Mouse (Mus musculus): ENCODE data around the gene Naa25. TPM values are rescaled to one million over a fixed set of nuclear protein-coding genes. Genes with fewer than 3 reads are reported as not detected.

Gene Naa25
- polyA plus RNA-seq, 1 experiment from 2014 or later = 38.0 TPM

DNA sequence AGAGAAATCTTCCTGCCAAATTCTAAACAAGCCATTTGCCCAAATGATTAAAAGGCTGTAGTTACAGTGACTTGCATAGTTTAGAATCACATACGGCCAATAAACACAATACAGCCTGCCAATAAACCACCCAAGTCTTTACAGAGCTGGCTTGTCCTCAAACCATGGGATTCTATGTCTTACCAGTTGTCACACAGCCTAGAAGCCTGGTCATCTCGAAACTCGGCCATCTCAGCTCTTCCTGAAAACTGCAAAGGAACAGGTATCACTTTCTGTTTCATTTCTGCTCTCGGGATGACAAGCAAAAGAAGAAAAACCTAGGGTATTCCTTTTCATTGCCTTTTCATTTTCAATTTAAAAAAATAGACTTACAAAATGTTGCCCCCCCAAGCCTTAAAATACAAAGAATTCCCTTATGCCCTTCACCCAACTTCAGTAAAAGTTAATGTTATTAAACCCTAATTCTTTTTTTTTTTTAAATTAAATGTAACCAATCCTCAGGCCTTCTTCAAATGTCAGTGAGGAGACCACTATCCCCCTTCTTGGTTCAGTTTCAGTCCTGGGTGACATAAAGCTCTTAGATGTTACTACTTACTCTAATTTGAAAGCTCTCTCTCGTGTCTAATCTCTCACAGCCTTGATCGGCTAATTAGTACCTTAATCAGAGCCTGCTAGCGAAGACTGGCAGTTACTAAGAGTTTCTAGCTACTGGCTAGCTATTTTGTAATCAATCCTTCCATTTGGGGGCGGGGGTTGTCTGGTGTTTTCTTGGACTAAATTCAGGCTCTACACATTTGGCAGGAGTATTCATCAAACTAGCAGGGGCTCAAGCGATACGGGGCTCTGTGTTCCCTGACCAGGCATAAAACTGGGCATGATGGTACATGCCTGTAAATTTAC is 13.6 kb upstream of the Naa25 start:
- no peaks in the 10 kb centered on the region for H3K27me3 ChIP-seq
- H3K27ac ChIP-seq = no peak overlapping the region; the same call in 1 of the 2 replicates
- WGBS = 45% methylated on average over 10 of the region's 10 CpGs
- H3K9me3 ChIP-seq = no peaks in the 10 kb centered on the region
- peak overlapping the region; percentile 77 for H3K4me2 ChIP-seq
- peak overlapping the region; percentile 78 for H3K4me3 ChIP-seq
- no peak for ATAC-seq (ENCODE audit: borderline replicate concordance, extremely low read depth, low FRiP score, low TSS enrichment)
- peaks cover 23% of the 10 kb centered on the region for H3K36me3 ChIP-seq
- peaks cover 31% of the 10 kb centered on the region for H3K4me1 ChIP-seq
- peak overlapping the region; percentile 82 for H3K9ac ChIP-seq

DNA sequence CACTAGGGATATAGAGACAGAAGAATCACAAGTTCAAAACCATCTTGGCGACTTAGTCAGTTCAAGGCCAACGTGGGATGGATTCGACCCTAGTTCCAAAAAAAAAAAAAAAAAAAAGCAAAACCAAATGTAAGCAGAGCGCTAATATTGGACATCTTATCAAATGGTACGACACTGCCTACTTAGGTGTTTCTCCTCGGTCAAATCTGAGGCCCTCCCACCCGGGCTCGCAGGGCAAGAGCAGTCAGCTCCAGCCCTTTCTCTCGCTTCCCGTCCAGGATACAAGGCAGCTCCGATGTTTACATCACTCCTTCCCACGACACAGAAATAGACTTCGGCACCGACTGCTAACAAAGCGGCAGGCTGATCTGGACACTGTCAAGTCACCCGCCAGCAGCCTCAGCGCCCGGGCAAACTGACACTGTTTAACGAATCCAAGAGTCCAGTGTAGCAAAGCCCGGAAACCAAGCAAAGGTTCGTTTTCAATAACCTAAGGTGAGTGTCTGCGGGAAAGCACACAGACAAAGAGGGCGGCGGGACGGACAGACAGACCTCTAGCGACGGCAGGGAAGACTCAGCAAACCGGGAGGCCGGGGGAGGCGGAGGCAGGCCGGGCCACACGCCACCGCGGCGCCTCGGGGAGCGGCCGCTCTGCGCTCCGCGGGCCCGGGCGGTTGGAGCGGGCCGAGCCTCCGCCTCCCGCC is 12.8 kb upstream of the Naa25 start:
- H3K36me3 ChIP-seq = peaks cover 17% of the 10 kb centered on the region
- H3K27ac ChIP-seq = peak overlapping the region; percentile 90

DNA sequence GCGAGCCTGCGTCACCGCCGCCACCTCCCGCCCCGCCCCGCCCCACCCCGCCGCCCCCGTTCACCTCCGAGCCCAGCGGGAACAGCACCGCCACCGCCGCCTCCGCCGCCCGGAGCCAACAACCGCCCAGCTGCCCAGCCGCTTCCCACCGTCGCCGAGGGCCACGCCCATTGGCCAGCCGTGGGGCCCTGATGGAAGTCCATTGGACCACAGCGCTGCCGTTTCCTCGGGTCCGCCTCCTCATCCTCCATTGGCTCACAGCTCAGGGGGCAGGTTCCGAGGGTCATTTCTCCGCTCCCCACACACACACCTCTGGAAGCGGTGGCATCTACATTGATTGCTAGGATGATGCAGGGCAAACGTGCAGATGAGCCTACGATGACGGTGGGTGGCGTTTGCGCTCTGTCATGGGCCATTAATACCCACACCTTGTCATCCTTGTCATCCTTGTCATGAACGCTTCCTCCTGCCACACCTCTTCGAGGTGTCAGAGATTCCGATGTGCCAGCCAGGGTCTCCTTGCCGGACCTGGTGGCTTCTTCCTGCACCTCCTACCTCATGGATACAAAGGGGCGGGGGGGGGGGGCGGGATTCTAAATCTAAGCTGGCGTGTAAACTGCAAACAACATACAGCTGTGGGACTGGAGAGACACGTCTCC is 12.1 kb upstream of the Naa25 start, which contains the start of gene Trafd1:
Gene Trafd1, minus strand, starts transcription at position 172 of the 659 bp plus-strand sequence.
- WGBS = under 1% methylated on average over 31 of the region's 45 CpGs
- ATAC-seq (ENCODE audit: borderline replicate concordance, extremely low read depth, low FRiP score, low TSS enrichment) = peak; percentile 95
- H3K9ac ChIP-seq = peak within 1 kb of the TSS; percentile 82
- peak within 1 kb of the TSS; percentile 77 for H3K4me2 ChIP-seq
- peak within 1 kb of the TSS; percentile 90 for H3K27ac ChIP-seq
- peaks cover 11% of the 10 kb centered on the region for H3K36me3 ChIP-seq
- peaks cover 31% of the 10 kb centered on the region for H3K4me1 ChIP-seq
- H3K4me3 ChIP-seq = peak within 1 kb of the TSS; percentile 78
- H3K27me3 ChIP-seq = no peaks in the 10 kb centered on the region
- no peaks in the 10 kb centered on the region for H3K9me3 ChIP-seq

More for the DNA sequence above, 12.8 kb upstream of the Naa25 start:
- no peaks in the 10 kb centered on the region for H3K9me3 ChIP-seq
- 2% methylated on average over 29 of the region's 47 CpGs for WGBS
- peak overlapping the region; percentile 77 for H3K4me2 ChIP-seq
- H3K4me3 ChIP-seq = peak overlapping the region; percentile 78
- no peaks in the 10 kb centered on the region for H3K27me3 ChIP-seq
- H3K4me1 ChIP-seq = peaks cover 31% of the 10 kb centered on the region
- ATAC-seq (ENCODE audit: borderline replicate concordance, extremely low read depth, low FRiP score, low TSS enrichment) = peak; percentile 66
- peak overlapping the region; percentile 82 for H3K9ac ChIP-seq

DNA sequence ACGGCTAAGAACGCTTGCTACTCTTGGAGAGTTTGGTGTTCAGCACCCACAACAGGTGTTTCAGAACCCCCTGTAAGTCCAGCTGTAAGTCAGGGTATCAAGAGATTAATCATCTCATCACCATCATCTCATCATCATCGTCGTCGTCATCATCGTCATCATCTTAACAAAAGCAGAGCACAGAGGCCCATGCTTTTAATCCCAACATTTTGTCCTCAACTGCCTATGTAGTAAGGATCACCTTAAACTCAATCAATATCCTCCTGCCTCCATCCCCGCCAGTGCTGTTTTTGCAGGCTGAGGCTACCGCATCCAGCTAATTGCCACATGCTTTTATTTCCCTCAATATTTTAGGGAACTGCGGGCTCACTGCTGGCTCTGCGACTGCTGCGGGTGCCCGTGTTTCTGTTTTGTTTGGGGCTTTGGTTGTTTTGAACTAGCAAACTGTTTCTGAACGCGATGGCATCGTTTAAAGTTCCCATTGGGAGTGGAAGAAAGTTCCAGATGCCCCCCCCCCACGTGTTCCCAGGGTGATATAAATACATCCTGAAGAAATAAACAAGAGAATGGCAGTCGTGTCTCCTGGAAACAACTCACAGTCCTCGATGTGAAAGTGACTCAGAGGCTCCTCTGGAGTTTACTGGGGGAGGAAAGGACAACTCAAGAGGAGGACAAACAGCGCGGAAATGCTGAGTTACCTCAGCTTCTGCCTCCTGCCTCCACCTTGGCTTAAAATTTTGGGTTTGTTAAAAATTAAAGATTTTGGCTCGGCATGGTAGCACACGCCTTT is 11.4 kb upstream of the Naa25 start:
- peak overlapping the region; percentile 25; the same call in 1 of the 2 replicates for H3K27ac ChIP-seq
- WGBS = 31% methylated on average over 22 of the region's 22 CpGs
- H3K36me3 ChIP-seq = peaks cover 4% of the 10 kb centered on the region; the same call in 1 of the 2 replicates
- H3K9me3 ChIP-seq = no peaks in the 10 kb centered on the region
- H3K27me3 ChIP-seq = no peaks in the 10 kb centered on the region
- H3K4me1 ChIP-seq = peaks cover 31% of the 10 kb centered on the region
- peak overlapping the region; percentile 77 for H3K4me2 ChIP-seq
- ATAC-seq (ENCODE audit: borderline replicate concordance, extremely low read depth, low FRiP score, low TSS enrichment) = no peak
- H3K4me3 ChIP-seq = peak overlapping the region; percentile 78
- H3K9ac ChIP-seq = no peak overlapping the region

DNA sequence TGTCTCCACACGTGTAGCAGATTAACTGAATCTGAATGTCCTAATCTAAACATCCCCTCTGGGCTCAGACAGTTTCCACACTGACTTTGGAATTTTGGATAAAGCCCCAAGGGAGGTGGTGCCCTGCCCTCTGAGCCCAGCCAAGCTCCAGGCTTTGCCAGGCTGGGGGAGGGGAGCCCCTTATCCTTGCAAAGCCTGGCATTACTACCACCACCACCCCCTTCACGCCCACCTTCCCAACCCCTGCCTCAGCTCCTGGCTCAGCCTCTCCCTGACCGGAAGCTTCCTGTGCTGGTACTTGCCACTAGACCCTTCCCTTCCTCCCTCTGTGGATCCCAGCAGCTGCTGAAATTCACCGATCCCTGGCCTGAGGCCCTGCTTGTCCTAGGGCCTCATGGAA is 10.6 kb upstream of the Naa25 start:
- H3K4me2 ChIP-seq = peak overlapping the region; percentile 77; the same call in 1 of the 2 replicates
- H3K4me1 ChIP-seq = peaks cover 31% of the 10 kb centered on the region
- H3K27ac ChIP-seq = peak overlapping the region; percentile 25
- H3K36me3 ChIP-seq = no peaks in the 10 kb centered on the region
- H3K27me3 ChIP-seq = no peaks in the 10 kb centered on the region
- H3K4me3 ChIP-seq = no peak overlapping the region
- ATAC-seq (ENCODE audit: borderline replicate concordance, extremely low read depth, low FRiP score, low TSS enrichment) = no peak
- 35% methylated on average over 4 of the region's 4 CpGs for WGBS
- no peak overlapping the region for H3K9ac ChIP-seq
- H3K9me3 ChIP-seq = no peaks in the 10 kb centered on the region

DNA sequence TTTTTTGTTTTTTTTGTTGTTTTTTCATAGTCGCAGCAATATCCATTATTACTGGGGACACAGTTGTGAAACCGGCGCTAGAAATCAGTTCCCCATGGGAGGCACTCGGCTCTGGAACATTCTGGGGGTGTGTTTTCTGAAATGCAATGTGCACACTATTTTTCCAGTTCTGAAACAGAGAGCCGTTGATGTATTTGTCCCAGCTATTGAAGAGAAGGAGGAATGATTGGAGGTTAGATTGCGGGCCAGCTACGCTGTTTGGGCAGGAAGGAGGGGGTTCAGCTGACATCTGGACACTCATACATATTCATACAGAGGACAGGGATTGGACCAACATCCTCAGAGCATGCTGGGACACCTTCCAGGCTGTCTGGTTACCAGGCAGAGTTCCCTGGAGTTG is 8.6 kb upstream of the Naa25 start:
- no peak overlapping the region for H3K4me3 ChIP-seq
- no peak for ATAC-seq (ENCODE audit: borderline replicate concordance, extremely low read depth, low FRiP score, low TSS enrichment)
- no peaks in the 10 kb centered on the region for H3K9me3 ChIP-seq
- H3K4me1 ChIP-seq = peaks cover 26% of the 10 kb centered on the region
- no peaks in the 10 kb centered on the region for H3K27me3 ChIP-seq
- no peaks in the 10 kb centered on the region for H3K36me3 ChIP-seq
- no peak overlapping the region for H3K27ac ChIP-seq
- WGBS = 55% methylated on average over 7 of the region's 7 CpGs
- H3K4me2 ChIP-seq = no peak overlapping the region
- H3K9ac ChIP-seq = no peak overlapping the region

DNA sequence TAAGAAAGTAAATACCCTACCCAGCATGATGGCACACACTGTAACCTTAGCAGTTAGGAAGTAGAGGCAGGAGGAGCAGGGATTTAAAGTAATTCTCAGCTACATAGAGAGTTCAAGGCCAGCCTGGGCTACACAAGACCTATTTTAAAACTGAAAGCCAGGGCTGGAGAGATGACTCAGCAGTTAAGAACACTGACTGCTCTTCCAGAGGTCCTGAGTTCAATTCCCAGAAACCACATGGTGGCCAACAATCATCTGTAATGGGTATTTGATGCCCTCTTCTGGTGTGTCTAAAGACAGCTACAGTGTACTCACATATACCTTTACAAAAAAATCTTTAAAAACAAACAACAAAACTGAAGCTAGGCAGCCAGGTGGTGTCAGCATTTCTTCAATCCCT is 8.0 kb upstream of the Naa25 start:
- Histone ChIP-seq H3K9ac (no peak overlapping the region), H3K36me3 (no peaks in the 10 kb centered on the region), H3K27me3 (no peaks in the 10 kb centered on the region), H3K4me2 (no peak overlapping the region), H3K4me3 (no peak overlapping the region), H3K4me1 (peaks cover 20% of the 10 kb centered on the region), H3K9me3 (no peaks in the 10 kb centered on the region), H3K27ac (no peak overlapping the region)
- ATAC-seq (ENCODE audit: borderline replicate concordance, extremely low read depth, low FRiP score, low TSS enrichment) = no peak

DNA sequence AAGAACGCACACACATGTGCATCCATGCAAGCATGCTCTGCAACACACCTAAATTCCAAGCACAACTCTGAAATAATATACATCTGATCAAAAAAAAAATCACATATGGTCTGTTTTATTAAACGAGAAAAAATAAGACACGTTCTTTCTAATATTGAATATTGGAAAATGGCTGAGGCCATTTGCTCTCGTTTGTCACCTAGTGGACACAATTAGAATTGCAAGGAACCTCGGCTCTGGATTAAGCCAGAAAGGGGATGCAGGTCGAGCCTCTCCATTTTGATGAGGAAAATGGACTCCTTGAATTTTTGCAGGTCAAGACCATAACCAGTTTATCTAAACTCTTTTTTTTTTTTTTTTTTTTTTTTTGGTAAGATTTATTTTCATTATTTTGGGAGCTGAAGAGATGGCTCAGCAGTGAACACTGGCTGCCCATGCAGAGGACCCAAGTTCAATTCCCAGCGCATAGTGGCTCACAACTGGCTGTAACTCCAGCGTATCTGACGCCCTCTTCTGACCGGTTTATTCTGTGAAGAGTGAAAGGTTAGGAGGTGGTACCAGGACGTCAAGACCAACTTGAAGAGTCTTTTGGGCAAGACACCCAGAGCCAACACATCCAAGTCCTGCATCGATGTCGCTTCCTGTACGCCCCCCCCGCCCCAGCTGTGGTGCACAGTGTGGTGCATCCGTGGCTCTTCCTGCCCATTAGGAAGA is 4.9 kb upstream of the Naa25 start:
- no peak overlapping the region for H3K27ac ChIP-seq
- H3K27me3 ChIP-seq = no peaks in the 10 kb centered on the region
- WGBS = 54% methylated on average over 16 of the region's 16 CpGs
- no peak overlapping the region for H3K4me3 ChIP-seq
- H3K4me1 ChIP-seq = 0 out of 2 replicates have a peak, but pooled peaks cover 2% of the 10 kb centered on the region
- no peaks in the 10 kb centered on the region for H3K9me3 ChIP-seq
- no peak overlapping the region for H3K4me2 ChIP-seq
- H3K36me3 ChIP-seq = no peaks in the 10 kb centered on the region
- ATAC-seq (ENCODE audit: borderline replicate concordance, extremely low read depth, low FRiP score, low TSS enrichment) = no peak
- H3K9ac ChIP-seq = no peak overlapping the region

DNA sequence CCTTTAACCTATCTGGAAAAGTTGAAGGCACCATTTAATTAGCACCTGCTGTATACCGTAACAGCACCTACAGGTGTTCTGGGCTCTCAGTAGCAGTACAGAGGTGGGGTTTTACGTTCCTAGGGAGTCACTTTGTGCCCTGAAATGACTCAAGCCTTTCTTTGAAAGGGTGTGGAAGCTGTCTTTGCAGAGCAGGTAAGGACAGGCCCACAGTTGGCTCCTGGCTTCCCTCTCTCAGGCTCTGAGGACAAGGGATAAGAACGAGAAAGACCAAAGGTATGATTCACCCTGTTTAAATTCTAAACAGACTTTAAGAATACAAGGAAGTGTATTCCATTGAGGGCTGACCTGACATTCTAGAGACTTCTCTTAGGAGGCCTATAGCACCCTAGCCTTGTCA is 4.3 kb upstream of the Naa25 start:
- Histone ChIP-seq H3K9ac (no peak overlapping the region), H3K4me2 (no peak overlapping the region), H3K4me3 (no peak overlapping the region), H3K36me3 (no peaks in the 10 kb centered on the region), H3K27ac (no peak overlapping the region), H3K27me3 (no peaks in the 10 kb centered on the region), H3K4me1 (no peaks in the 10 kb centered on the region), H3K9me3 (no peaks in the 10 kb centered on the region)
- ATAC-seq (ENCODE audit: borderline replicate concordance, extremely low read depth, low FRiP score, low TSS enrichment) = no peak
- 82% methylated on average over 3 of the region's 3 CpGs for WGBS

DNA sequence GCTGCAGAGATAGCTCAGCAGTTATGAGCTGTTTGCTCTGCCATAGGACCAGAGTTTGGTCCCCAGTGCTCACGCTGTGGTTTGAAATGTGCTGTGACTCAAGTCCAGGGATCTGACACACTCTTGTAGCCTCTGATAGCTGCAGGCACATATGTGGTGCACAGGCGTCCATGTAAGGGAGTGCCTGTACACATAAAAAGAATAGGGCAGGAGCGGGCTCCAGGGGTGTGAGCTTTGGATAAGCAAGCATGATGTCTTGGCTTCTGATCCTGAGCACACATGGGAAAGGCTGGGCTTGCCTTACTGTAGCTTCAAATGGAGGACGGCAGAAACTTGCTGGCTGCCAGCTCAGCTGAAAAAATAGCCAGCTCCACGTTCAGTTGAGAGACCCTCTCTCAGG is 2.1 kb upstream of the Naa25 start:
- WGBS = 77% methylated on average over 5 of the region's 5 CpGs
- ATAC-seq (ENCODE audit: borderline replicate concordance, extremely low read depth, low FRiP score, low TSS enrichment) = no peak
- Histone ChIP-seq H3K9ac (no peak overlapping the region), H3K27ac (no peak overlapping the region), H3K36me3 (no peaks in the 10 kb centered on the region), H3K9me3 (no peaks in the 10 kb centered on the region), H3K4me2 (no peak overlapping the region), H3K4me3 (no peak overlapping the region), H3K27me3 (no peaks in the 10 kb centered on the region), H3K4me1 (peaks cover 14% of the 10 kb centered on the region)

Measured in lung, embryonic 15.5 days (tissue).